Mouse (Mus musculus): ENCODE data around the gene Ucp1.
A peak's percentile ranks its signal among the peaks of the same experiment; 100 is the strongest.
"Not testable (repeated sequence)": the region's sequence is repeated elsewhere in the genome, so short reads cannot be mapped to it uniquely, and the experiment has no call there.

Ucp1 gene

GRCm38 (mm10) chr8:83290176-83290575 lies at the start of gene Ucp1:
Ucp1 (plus strand) TSS chr8:83290352.
- peak; percentile 44 for DNase-seq (ENCODE audit: low read depth, low spot score)

- DNase-seq (ENCODE audit: low read depth, low spot score), result no peak
Observed at GRCm38 (mm10) chr8:83244151-83244550, 46.0 kb upstream of the Ucp1 start.

GRCm38 (mm10) chr8:83250858-83251257 lies 39.3 kb upstream of the Ucp1 start:
- DNase-seq (ENCODE audit: low read depth, low spot score), result no peak

- no peak for DNase-seq (ENCODE audit: low read depth, low spot score)
Observed at GRCm38 (mm10) chr8:83251362-83252246, 38.5 kb upstream of the Ucp1 start.

GRCm38 (mm10) chr8:83252791-83253190 lies 37.4 kb upstream of the Ucp1 start:
- no peak for DNase-seq (ENCODE audit: low read depth, low spot score)

- DNase-seq (ENCODE audit: low read depth, low spot score), result peak; percentile 77
Observed at GRCm38 (mm10) chr8:83257631-83258030, 32.5 kb upstream of the Ucp1 start.

GRCm38 (mm10) chr8:83260418-83261215 lies 29.5 kb upstream of the Ucp1 start:
- DNase-seq (ENCODE audit: low read depth, low spot score), result peak; percentile 92

GRCm38 (mm10) chr8:83271172-83271571 lies 19.0 kb upstream of the Ucp1 start:
- DNase-seq (ENCODE audit: low read depth, low spot score), result no peak

GRCm38 (mm10) chr8:83272464-83272863 lies 17.7 kb upstream of the Ucp1 start:
- no peak for DNase-seq (ENCODE audit: low read depth, low spot score)

- no peak for DNase-seq (ENCODE audit: low read depth, low spot score)
Observed at GRCm38 (mm10) chr8:83274470-83274869, 15.7 kb upstream of the Ucp1 start.

GRCm38 (mm10) chr8:83278431-83278830 lies 11.7 kb upstream of the Ucp1 start:
- DNase-seq (ENCODE audit: low read depth, low spot score), result no peak

GRCm38 (mm10) chr8:83285391-83285790 lies 4.8 kb upstream of the Ucp1 start:
- DNase-seq (ENCODE audit: low read depth, low spot score), result no peak

GRCm38 (mm10) chr8:83297375-83297774 lies 7.2 kb downstream of the Ucp1 start:
- no peak for DNase-seq (ENCODE audit: low read depth, low spot score)

GRCm38 (mm10) chr8:83300135-83300534 lies 10.0 kb downstream of the Ucp1 start:
- DNase-seq (ENCODE audit: low read depth, low spot score), result peak; percentile 72

- peak; percentile 70 for DNase-seq (ENCODE audit: low read depth, low spot score)
Observed at GRCm38 (mm10) chr8:83304946-83305345, 14.8 kb downstream of the Ucp1 start.

- DNase-seq (ENCODE audit: low read depth, low spot score), result no peak
Observed at GRCm38 (mm10) chr8:83309836-83310235, 19.7 kb downstream of the Ucp1 start.

- not testable (repeated sequence) for DNase-seq (ENCODE audit: low read depth, low spot score)
Observed at GRCm38 (mm10) chr8:83315084-83315483, 24.9 kb downstream of the Ucp1 start.

GRCm38 (mm10) chr8:83315691-83316090 lies 25.5 kb downstream of the Ucp1 start:
- peak; percentile 49 for DNase-seq (ENCODE audit: low read depth, low spot score)

- DNase-seq (ENCODE audit: low read depth, low spot score), result no peak
Observed at GRCm38 (mm10) chr8:83320543-83320942, 30.4 kb downstream of the Ucp1 start.

GRCm38 (mm10) chr8:83322374-83322773 lies 32.2 kb downstream of the Ucp1 start:
- no peak for DNase-seq (ENCODE audit: low read depth, low spot score)

- DNase-seq (ENCODE audit: low read depth, low spot score), result peak; percentile 48
Observed at GRCm38 (mm10) chr8:83323056-83323455, 32.9 kb downstream of the Ucp1 start.

GRCm38 (mm10) chr8:83327889-83328288 lies 37.7 kb downstream of the Ucp1 start:
- DNase-seq (ENCODE audit: low read depth, low spot score), result no peak

- DNase-seq (ENCODE audit: low read depth, low spot score), result peak; percentile 46
Observed at GRCm38 (mm10) chr8:83331567-83331898, 41.4 kb downstream of the Ucp1 start.

Measured in ES-CJ7 (cell line).